Mouse (Mus musculus): ENCODE data around the gene Abhd6. TPM values are rescaled to one million over a fixed set of nuclear protein-coding genes. Genes with fewer than 3 reads are reported as not detected.
A peak's percentile ranks its signal among the peaks of the same experiment; 100 is the strongest.

Gene Abhd6
- polyA plus RNA-seq, 1 experiment from 2014 or later: 91.7 TPM

DNA sequence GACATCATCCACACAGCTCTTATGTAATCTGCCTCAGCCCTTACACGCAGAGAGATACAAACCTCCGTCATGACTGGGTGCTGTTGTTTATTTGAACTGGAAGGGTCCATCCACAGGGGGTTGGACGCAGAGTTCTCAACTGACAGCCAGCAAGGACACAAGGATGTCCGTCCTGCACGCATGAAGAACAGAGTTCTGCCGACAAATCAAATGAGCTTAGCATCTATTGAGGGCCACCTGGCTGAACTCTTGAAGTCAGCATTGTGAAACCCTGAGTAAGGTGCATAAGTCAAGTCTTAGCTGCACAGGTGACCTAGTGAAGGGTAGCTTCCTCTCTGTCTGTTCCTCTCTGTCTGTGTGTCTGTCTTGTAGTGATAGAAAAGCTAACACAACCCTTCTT, 33.2 kb downstream of the Abhd6 start:
- DNase-seq (ENCODE audit: low spot score): peak; percentile 6
- H3K4me3 ChIP-seq (ENCODE audit: low read depth, low read length): no peak overlapping the region
- H3K27ac ChIP-seq (replicated peaks): no peak overlapping the region
- H3K9ac ChIP-seq (ENCODE audit: low read length): no peak overlapping the region
- H3K27me3 ChIP-seq (ENCODE audit: control insufficient read depth, insufficient read depth, low read length): no peaks in the 10 kb centered on the region
- no peak for TF ChIP-seq CTCF (IDR thresholded peaks at IDR 0.05; ENCODE audit: low read depth)
- TF ChIP-seq EP300 (optimal IDR thresholded peaks at IDR 0.05): no peak
- no peaks in the 10 kb centered on the region for H3K9me3 ChIP-seq (ENCODE audit: control insufficient read depth, low read length)
- H3K4me1 ChIP-seq (replicated peaks; ENCODE audit: control insufficient read depth, insufficient read depth): no peaks in the 10 kb centered on the region
- no peak overlapping the region for H3K4me2 ChIP-seq (replicated peaks; ENCODE audit: low read depth)
- no peaks in the 10 kb centered on the region for H3K36me3 ChIP-seq (ENCODE audit: control insufficient read depth, insufficient read depth, low read length)
- no peak for ATAC-seq (ENCODE audit: low FRiP score, low TSS enrichment)
- 75% methylated on average over 6 of the region's 6 CpGs for WGBS

DNA sequence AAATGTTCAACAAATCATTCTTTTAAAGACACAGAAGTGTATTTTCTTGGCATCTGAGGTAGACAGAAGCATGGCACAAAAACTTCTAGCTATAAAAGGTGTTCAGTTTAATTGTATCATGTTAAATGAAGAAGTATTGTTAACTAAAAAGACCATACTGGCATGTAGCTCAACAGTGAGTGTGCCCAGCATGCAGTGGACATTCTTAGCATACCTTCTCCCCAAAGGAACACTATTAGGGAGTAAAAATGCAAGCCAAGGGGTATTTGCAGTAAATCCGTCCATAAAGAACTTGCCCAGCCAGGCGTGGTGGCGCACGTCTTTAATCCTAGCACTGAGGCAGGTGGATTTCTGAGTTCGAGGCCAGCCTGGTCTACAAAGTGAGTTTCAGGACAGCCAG, 33.7 kb downstream of the Abhd6 start:
- Histone ChIP-seq H3K9me3 (ENCODE audit: control insufficient read depth, low read length) (no peaks in the 10 kb centered on the region), H3K4me1 (replicated peaks; ENCODE audit: control insufficient read depth, insufficient read depth) (no peaks in the 10 kb centered on the region), H3K4me3 (ENCODE audit: low read depth, low read length) (no peak overlapping the region), H3K27ac (replicated peaks) (no peak overlapping the region), H3K27me3 (ENCODE audit: control insufficient read depth, insufficient read depth, low read length) (no peaks in the 10 kb centered on the region), H3K36me3 (ENCODE audit: control insufficient read depth, insufficient read depth, low read length) (no peaks in the 10 kb centered on the region), H3K9ac (ENCODE audit: low read length) (no peak overlapping the region), H3K4me2 (replicated peaks; ENCODE audit: low read depth) (no peak overlapping the region)
- TF ChIP-seq EP300 (optimal IDR thresholded peaks at IDR 0.05): no peak
- no peak for TF ChIP-seq CTCF (IDR thresholded peaks at IDR 0.05; ENCODE audit: low read depth)
- ATAC-seq (ENCODE audit: low FRiP score, low TSS enrichment) (no peak), DNase-seq (ENCODE audit: low spot score) (no peak)
- 72% methylated on average over 5 of the region's 5 CpGs for WGBS

GRCm38 (mm10) chr14:8038150-8038549, 35.4 kb downstream of the Abhd6 start:
- Histone ChIP-seq H3K9ac (ENCODE audit: low read length) (no peak overlapping the region), H3K27me3 (ENCODE audit: control insufficient read depth, insufficient read depth, low read length) (no peaks in the 10 kb centered on the region), H3K4me2 (replicated peaks; ENCODE audit: low read depth) (no peak overlapping the region), H3K9me3 (ENCODE audit: control insufficient read depth, low read length) (no peaks in the 10 kb centered on the region), H3K27ac (replicated peaks) (no peak overlapping the region), H3K4me3 (ENCODE audit: low read depth, low read length) (no peak overlapping the region), H3K4me1 (replicated peaks; ENCODE audit: control insufficient read depth, insufficient read depth) (no peaks in the 10 kb centered on the region), H3K36me3 (ENCODE audit: control insufficient read depth, insufficient read depth, low read length) (no peaks in the 10 kb centered on the region)
- 83% methylated on average over 5 of the region's 5 CpGs for WGBS
- no peak for ATAC-seq (ENCODE audit: low FRiP score, low TSS enrichment)
- TF ChIP-seq EP300 (optimal IDR thresholded peaks at IDR 0.05) (no peak), CTCF (IDR thresholded peaks at IDR 0.05; ENCODE audit: low read depth) (no peak)
- no peak for DNase-seq (ENCODE audit: low spot score)

DNA sequence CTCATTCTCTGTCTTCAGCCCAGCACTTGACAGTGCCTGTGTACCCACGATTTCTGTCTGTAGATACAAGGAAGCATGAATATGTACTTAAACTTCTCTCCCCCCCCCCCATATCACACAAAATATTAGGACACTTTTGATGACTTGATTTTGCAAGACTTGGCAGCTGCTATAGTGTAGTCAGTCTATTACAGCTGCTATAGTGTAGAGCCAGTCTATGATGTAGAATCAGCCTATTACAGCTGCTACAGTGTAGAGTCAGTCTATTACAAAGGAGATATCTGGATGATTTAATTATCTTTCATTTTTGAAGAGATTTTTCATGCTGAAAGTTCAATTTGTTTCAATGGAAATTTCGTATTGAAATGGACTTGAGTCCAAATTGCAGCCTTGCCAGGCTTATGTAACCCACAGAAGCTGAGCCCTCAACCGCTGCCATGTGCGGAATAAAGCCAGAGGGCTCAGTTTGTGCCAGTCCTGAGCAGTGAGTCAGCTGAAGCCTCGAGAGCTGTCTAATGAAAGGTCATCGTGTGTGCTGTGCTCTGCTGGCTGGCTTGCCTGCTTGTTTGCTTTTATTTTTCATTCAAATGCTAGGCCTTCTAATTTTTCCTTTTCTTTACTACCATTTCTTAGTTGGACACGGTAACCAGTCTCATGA, 36.2 kb downstream of the Abhd6 start:
- Histone ChIP-seq H3K27me3 (ENCODE audit: control insufficient read depth, insufficient read depth, low read length) (no peaks in the 10 kb centered on the region), H3K4me1 (replicated peaks; ENCODE audit: control insufficient read depth, insufficient read depth) (no peaks in the 10 kb centered on the region), H3K36me3 (ENCODE audit: control insufficient read depth, insufficient read depth, low read length) (no peaks in the 10 kb centered on the region), H3K9me3 (ENCODE audit: control insufficient read depth, low read length) (no peaks in the 10 kb centered on the region), H3K4me3 (ENCODE audit: low read depth, low read length) (no peak overlapping the region), H3K4me2 (replicated peaks; ENCODE audit: low read depth) (no peak overlapping the region), H3K27ac (replicated peaks) (no peak overlapping the region), H3K9ac (ENCODE audit: low read length) (no peak overlapping the region)
- WGBS: 62% methylated on average over 7 of the region's 7 CpGs
- ATAC-seq (ENCODE audit: low FRiP score, low TSS enrichment): no peak
- TF ChIP-seq CTCF (IDR thresholded peaks at IDR 0.05; ENCODE audit: low read depth): no peak
- TF ChIP-seq EP300 (optimal IDR thresholded peaks at IDR 0.05): no peak
- DNase-seq (ENCODE audit: low spot score): peak; percentile 14

- TF ChIP-seq CTCF (IDR thresholded peaks at IDR 0.05; ENCODE audit: low read depth): no peak
- TF ChIP-seq EP300 (optimal IDR thresholded peaks at IDR 0.05): no peak
- H3K9me3 ChIP-seq (ENCODE audit: control insufficient read depth, low read length): no peaks in the 10 kb centered on the region
These were observed 37.5 kb downstream of the Abhd6 start for GRCm38 (mm10) chr14:8040179-8040578.

GRCm38 (mm10) chr14:8040911-8041678, 38.4 kb downstream of the Abhd6 start:
- Histone ChIP-seq H3K9me3 (ENCODE audit: control insufficient read depth, low read length) (no peaks in the 10 kb centered on the region), H3K27me3 (ENCODE audit: control insufficient read depth, insufficient read depth, low read length) (no peaks in the 10 kb centered on the region), H3K4me1 (replicated peaks; ENCODE audit: control insufficient read depth, insufficient read depth) (no peaks in the 10 kb centered on the region), H3K36me3 (ENCODE audit: control insufficient read depth, insufficient read depth, low read length) (peaks cover 2% of the 10 kb centered on the region; the same call in 1 of the 2 replicates), H3K4me3 (ENCODE audit: low read depth, low read length) (no peak overlapping the region), H3K9ac (ENCODE audit: low read length) (no peak overlapping the region), H3K27ac (replicated peaks) (no peak overlapping the region), H3K4me2 (replicated peaks; ENCODE audit: low read depth) (no peak overlapping the region)
- DNase-seq (ENCODE audit: low spot score): no peak
- 80% methylated on average over 12 of the region's 12 CpGs for WGBS
- TF ChIP-seq CTCF (IDR thresholded peaks at IDR 0.05; ENCODE audit: low read depth) (no peak), EP300 (optimal IDR thresholded peaks at IDR 0.05) (no peak)
- no peak for ATAC-seq (ENCODE audit: low FRiP score, low TSS enrichment)

More at GRCm38 (mm10) chr14:8040179-8040578, 37.5 kb downstream of the Abhd6 start:
- no peaks in the 10 kb centered on the region for H3K36me3 ChIP-seq (ENCODE audit: control insufficient read depth, insufficient read depth, low read length)
- no peak overlapping the region for H3K4me3 ChIP-seq (ENCODE audit: low read depth, low read length)
- H3K27ac ChIP-seq (replicated peaks): no peak overlapping the region
- no peaks in the 10 kb centered on the region for H3K27me3 ChIP-seq (ENCODE audit: control insufficient read depth, insufficient read depth, low read length)
- DNase-seq (ENCODE audit: low spot score) (no peak), ATAC-seq (ENCODE audit: low FRiP score, low TSS enrichment) (no peak)
- no peak overlapping the region for H3K4me2 ChIP-seq (replicated peaks; ENCODE audit: low read depth)
- WGBS: 70% methylated on average over 3 of the region's 3 CpGs
- H3K4me1 ChIP-seq (replicated peaks; ENCODE audit: control insufficient read depth, insufficient read depth): no peaks in the 10 kb centered on the region
- H3K9ac ChIP-seq (ENCODE audit: low read length): no peak overlapping the region
